Mouse (Mus musculus) right cerebral cortex, postnatal 25 days (tissue): Measurements from ENCODE around the gene Akap8l.
A peak's percentile ranks its signal among the peaks of the same experiment; 100 is the strongest.

ENCODE experiments used
- DNase-seq: peaks from one replicate; pipeline ENCODE4 v3.0.0; 2022

Gene Akap8l

GRCm38 (mm10) chr17:32356766-32357760 lies 6.7 kb upstream of the Akap8l start:
- DNase-seq, result no peak

DNA sequence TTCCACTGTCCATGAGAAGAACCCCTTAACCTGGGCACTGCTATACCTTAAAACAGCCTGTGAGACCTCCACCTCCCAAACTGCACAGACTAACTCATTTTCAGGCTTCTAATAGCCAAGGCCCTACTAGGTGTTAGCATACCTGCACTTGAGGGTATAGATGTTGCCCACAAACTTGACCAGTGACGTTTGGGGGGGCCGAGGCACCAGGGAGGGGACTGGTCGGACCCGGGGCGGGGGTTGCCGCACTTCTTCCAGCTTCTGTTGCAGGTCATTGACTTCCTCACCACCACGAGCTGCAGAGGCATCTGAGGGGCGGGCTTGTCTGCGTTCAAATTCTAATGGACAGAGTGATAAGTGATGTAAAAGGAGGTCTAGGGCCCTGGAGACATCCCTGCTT lies 5.9 kb upstream of the Akap8l start:
- DNase-seq, result no peak

DNA sequence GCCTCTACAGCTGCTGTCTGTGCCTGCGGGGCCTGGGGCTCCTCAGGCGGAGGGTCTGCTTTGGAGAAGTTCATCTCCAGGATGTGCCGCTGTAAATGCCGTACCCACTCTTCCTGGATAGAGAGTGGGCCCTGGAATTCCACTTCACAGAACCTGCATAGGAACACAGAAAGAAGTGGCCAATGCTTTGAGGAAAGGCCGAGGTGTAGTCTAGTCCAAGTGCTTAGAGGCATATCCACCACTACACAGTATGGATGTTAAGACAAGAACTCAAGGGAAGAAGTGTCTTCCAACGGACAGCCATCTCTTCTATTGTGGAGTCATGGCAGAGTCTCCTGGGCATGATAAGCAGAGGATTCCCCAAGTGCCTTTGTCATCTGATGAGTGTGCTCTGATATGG lies 4.6 kb upstream of the Akap8l start:
- DNase-seq, result no peak

GRCm38 (mm10) chr17:32354211-32354610 lies 3.8 kb upstream of the Akap8l start:
- no peak for DNase-seq

DNA sequence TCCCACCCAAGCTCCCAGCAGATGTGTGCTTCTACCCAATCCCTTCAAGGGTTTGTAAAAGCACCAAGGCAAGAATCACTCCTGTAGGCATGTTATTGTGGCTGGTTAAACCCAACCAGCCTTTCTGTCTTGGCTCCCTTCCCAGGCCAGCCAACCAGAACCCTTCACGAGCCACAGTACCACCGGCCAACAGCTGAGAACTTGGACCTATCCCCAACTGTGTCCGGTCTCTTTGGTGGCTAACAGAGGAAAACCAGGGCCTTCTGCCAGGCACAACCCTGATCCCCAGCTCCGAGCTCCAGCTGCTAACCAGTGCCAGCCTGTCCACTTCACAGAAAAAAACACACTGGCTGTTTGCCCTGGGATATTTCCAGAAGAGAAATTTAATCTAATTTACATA lies 3.3 kb upstream of the Akap8l start:
- peak; percentile 57 for DNase-seq

DNA sequence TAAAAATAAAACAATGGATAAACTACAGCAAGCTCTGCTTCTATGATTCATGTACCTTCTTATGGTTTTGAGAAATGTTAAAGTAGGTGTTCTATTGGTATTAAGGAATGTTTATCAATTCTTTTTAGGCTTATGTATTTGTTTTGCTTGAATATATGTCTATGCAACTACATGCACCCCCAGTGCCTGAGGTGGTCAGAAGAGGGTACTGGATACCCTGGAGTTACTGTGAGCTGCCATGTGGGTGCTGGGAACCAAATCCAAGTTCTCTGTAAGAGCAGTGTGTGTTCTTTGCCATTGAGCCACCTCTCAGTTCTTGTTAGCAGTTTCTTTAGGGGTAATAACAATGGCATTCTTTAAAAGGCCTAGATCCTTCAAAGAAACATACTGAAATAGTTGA lies 1.3 kb upstream of the Akap8l start:
- no peak for DNase-seq

DNA sequence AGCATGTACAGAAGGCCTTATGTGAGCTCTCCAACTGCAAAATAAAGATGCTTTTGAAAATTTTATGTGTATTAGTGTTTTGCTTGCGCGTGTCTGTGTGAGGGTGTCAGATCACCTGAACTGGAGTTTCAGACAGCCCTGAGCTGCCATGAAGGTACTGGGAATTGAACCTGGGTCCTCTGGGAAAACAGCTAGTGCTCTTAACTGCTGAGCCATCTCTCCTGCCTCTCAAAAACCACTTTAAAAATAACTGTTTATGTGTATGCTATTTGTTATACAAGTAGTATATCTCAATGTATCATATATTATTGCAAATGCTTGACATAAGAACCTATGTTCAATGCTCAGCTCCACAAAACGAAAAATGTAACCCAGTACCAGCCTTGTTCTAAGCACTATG lies 862 bp upstream of the Akap8l start:
- DNase-seq, result no peak

DNA sequence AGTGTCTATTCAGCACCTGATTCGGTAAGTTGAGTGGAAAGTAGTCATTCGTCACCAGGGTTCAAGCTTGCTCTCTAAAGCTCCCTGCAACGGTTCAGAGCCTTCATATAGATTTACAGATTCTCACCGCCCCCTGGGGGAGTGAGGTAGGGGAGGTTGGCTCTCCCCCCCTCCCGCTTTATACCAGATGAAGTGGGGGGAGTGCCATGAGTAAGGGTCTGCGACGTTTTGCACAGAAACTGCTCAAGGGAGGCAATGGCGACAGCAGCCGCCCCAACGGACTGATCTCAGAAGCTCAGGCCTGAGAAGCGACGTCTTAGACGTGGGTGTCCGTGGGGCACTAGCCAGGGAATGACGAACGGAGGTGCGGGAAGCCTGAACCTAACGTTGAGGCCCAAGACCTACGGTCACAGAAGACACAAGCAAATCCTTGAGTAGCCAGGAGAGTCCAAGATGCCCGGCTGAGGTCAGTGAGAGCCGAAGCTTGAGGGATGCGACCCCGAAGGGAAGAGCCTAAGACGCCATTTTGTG lies 491 bp downstream of the Akap8l start:
- DNase-seq, result no peak

GRCm38 (mm10) chr17:32349037-32349732 lies 1.2 kb downstream of the Akap8l start:
- no peak for DNase-seq

DNA sequence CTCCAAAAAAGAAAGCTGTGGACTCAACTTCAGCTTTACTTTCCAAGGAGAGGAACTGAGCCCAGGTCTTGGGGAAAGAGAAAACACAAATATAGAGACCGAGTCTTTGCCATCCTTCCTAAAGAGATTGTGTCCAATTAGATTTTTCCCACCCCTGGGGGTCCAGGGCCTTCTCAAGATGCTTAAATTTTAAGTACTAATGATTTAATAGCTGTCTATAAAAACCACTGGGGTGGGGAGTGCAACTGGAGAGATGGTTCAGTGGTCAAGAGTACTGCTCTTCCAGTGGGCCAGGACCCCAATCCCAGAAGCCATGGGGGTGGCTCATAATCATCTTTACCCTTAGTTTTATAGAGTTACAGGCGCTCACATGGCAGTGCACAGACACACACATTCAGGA lies 2.0 kb downstream of the Akap8l start:
- DNase-seq, result no peak

DNA sequence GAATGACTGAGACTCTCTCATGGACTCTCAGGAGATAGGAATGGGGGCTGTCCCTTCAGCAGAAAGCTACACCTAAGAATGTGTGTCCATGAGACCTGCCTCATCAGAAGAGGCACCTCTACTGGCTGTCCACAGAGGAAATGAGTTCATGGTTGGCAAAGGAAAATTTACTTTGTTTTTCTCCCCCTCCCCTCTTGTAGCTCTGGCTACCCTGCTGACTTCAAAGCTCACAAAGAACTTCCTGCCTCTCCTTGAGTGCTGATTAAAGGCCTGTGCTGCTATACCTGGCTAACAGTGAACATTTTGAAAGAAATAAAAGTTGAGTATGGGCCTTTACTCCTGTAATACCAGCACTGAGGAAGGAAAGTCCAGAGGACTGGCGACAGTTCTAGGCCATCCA lies 9.3 kb downstream of the Akap8l start:
- DNase-seq, result no peak

DNA sequence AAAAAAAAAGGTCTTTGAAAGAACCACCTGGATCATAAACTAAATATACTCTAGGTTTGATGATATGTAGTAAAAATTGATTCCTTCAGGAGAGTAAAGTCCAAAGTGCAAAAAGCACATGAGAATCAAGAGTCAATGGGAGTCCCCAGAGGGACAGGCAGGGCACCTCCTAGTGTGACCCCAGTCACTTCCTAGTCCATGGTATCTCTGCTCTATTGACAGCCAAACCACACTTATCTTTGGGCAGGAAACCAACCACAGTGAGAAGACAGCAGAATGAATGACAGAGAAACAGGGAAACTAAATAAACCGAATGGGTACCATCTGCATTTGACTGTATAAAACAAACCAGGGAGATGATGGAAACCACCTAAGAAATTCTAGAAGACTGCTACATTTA lies 10.3 kb downstream of the Akap8l start:
- DNase-seq, result no peak

GRCm38 (mm10) chr17:32335869-32336268 lies 14.5 kb downstream of the Akap8l start:
- DNase-seq, result no peak

- no peak for DNase-seq
Measured at GRCm38 (mm10) chr17:32334921-32335320, 15.5 kb downstream of the Akap8l start.

DNA sequence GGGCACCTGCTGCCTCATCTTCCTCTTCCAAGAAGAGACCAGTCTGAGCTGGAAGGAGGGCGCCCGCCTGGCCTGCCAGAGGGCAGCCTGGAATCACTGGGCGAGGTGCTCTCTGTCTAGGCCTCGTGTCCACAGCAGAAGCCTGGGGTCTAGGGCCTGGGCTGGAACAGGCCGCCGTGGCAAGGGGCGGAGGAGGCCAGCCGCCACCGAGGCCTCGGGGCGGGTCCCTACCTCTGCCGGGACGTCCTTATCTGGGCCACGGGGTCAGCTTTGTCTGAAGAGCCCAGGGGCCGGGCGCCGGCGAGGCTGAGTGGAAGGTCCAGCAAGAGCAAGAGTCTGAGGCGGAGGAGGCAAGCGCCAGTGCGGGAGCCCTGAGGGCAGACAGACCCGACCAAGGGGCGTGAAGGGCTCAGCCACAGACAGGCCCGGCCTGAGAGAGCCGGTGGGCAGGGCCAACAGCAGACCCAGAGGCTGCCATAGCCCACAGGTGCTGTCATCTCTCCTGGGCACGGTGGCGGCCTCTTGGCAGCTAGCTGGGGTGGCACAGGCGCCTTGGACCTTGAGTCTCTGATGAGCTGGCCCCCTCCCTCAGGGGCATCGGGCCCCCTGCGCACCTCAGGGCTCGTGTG lies 16.6 kb downstream of the Akap8l start:
- no peak for DNase-seq

DNA sequence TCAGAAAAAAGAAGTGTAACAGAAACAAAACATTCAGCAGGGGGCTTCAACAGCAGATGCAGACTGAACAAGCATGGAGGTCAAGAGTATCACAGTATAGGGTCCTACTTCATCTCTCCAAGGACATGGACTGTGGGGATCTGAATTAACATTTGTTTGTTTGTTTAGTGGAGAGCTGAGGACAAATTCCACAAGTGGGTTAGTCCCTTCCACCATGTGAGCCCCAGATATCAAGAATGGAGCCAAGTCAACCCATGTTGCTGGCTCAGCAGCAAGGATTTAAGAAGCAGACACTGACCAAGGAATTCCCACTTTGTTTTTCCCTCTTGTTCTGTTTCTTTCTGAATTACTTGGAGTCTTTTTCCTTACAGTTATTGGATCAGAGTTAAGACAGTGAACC lies 22.9 kb downstream of the Akap8l start:
- DNase-seq, result no peak

DNA sequence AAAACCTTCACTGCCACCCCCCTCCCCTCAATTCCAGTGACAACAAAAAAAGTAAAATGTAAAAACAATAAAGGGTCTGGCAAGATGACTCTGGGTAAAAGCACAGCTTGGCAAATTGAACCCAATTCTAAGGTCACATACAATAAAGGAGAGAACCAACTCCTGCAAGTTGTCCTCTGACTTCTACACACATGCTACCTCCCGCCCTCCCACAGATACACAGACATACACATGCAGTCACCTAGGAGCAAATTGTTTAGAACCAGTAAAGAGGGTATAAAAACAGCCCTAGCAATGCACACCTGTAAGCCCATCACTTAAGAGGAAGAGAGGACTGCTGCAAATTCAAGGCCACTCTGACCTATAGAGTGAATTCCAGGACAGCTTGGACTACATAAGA lies 27.6 kb downstream of the Akap8l start:
- no peak for DNase-seq

GRCm38 (mm10) chr17:32321836-32322235 lies 28.6 kb downstream of the Akap8l start:
- DNase-seq, result no peak

DNA sequence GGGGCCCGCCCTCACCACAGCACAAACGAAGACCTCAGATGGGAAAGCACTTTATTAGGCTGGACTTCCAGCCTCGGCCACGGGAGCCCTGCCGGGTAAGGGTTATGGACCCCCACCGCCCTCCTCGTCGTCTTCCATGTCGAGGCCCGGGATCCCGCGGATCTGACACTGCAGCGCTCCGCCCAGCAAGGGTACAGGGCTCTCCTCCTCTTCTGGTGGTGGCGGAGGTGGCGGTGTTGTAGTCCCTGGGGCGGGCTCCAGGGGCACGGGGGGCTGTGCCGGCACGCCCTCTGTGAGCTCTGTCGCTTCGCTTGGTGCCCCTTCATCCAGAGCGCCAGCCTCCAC lies 29.0 kb downstream of the Akap8l start:
- DNase-seq, result no peak

GRCm38 (mm10) chr17:32320597-32321389 lies 29.6 kb downstream of the Akap8l start, which contains the start of gene Akap8:
TSS of gene Akap8 (minus strand) at chr17:32321238.
- DNase-seq, result peak; percentile 98

DNA sequence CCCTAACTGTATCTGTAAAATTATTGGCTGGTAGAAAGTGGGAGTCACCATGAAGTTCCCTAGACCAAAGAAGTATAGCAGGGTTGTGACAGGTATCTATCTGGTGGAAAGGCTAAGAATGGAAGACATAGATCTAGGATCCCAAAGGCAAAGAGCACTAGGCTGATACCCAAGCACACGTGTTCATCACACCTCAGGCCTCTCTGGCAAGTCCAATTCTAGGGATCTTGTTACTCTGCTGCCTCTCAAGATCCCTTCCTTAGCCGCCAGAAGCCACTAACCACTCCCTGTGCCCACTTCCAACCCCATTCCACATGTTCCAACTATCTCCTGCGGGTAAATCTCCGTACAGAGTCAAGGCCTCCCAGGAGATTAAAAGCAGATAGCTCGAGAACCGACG lies 30.5 kb downstream of the Akap8l start:
- no peak for DNase-seq

GRCm38 (mm10) chr17:32317708-32318107 lies 32.7 kb downstream of the Akap8l start:
- DNase-seq, result no peak

DNA sequence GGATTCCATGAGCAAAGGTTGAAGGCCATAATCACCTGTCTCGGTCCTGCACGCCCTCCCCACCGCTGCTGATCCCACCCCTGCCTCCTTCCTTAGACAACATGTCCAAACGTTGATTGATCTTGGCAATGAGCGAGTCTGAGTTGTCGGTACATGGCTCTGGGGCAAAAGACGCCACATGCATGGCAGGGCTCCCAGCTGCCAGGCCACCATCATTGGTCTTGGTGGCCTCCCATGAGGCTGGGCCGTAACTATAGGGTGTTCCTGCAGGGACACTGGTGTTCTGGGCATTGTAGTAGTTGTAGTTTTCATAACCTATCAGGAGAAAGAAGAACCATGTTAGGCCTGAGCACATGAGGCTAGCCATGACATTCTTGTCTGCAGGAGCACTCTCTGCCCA lies 33.4 kb downstream of the Akap8l start:
- DNase-seq, result no peak
